Mouse (Mus musculus) midbrain, embryonic 12.5 days (tissue): Measurements from ENCODE around the gene Mrpl23. TPM values are rescaled to one million over a fixed set of nuclear protein-coding genes. Genes with fewer than 3 reads are reported as not detected.

Experiments
- ATAC-seq: fragments of 200-750 bp; cut with Nextera tagmentation; 2 replicates; pipeline ENCODE4 v1.8.0; 2017; ENCODE audit warnings: low read depth, moderate TSS enrichment, moderate library complexity; ENCODE audit not compliant: low FRiP score
- H3K27ac ChIP-seq: fragments of 300-500 bp; sonication (generic); replicated peaks from 2 replicates; pipeline ENCODE4 v1.5.1; 2016; ENCODE audit warnings: mild to moderate bottlenecking
- H3K27me3 ChIP-seq: fragments of 300-500 bp; sonication (generic); 2 replicates; pipeline ENCODE4 v1.6.1; 2016; ENCODE audit warnings: mild to moderate bottlenecking
- H3K36me3 ChIP-seq: fragments of 300-500 bp; sonication (generic); 2 replicates; pipeline ENCODE4 v1.6.1; 2016
- H3K4me1 ChIP-seq: fragments of 300-500 bp; sonication (generic); 2 replicates; pipeline ENCODE4 v1.6.1; 2016
- H3K4me2 ChIP-seq: fragments of 300-500 bp; sonication (generic); replicated peaks from 2 replicates; pipeline ENCODE4 v1.6.1; 2016; ENCODE audit warnings: mild to moderate bottlenecking, moderate library complexity
- H3K4me3 ChIP-seq: fragments of 300-500 bp; sonication (generic); 2 replicates; pipeline ENCODE4 v1.5.1; 2016; ENCODE audit warnings: mild to moderate bottlenecking
- H3K9ac ChIP-seq: fragments of 300-500 bp; sonication (generic); replicated peaks from 2 replicates; pipeline ENCODE4 v1.6.1; 2016; ENCODE audit warnings: mild to moderate bottlenecking, moderate library complexity
- H3K9me3 ChIP-seq: fragments of 300-500 bp; sonication (generic); 2 replicates; pipeline ENCODE4 v1.6.1; 2016; ENCODE audit warnings: mild to moderate bottlenecking
- WGBS: fragments of 180-500 bp; shearing (Covaris S2); methylation state at CpG from one replicate; pipeline ENCODE4 v1.1.7; 2016; 5-methylcytosine and 5-hydroxymethylcytosine counted together
- polyA plus RNA-seq: library from polyadenylated mRNA; unstranded; fragments of >200 nt; fragmentation: Nextera tagmentation; extraction: Ambion mirVana; gene quantifications from 2 replicates; pipeline ENCODE4 v1.2.1, GENCODE M21; 2016

Mrpl23 gene
- polyA plus RNA-seq, 1 experiment from 2014 or later, result 10.3 TPM

DNA sequence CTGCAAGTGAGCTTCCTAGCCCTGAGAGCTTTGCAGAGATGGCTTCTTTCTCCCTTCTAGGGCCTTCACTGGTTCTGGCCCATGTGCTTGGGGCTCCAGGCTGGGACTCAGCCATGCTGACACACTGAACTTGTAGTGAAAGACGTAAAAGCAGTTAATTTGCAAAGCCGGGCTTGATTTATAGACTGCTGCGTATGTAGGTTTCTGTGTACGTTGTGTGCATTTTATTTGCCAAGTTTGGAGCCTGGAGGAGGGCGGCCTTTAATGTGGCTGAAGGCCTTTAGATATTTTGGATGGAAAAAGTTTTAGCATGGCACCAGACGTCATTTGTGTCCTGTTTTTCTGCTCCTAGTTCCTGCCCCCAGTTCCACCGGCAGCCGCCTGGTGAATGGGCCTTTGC is 7.3 kb downstream of the Mrpl23 start:
- Histone ChIP-seq H3K4me3 (no peak overlapping the region), H3K9me3 (no peaks in the 10 kb centered on the region), H3K36me3 (peaks cover 9% of the 10 kb centered on the region), H3K9ac (no peak overlapping the region), H3K4me2 (no peak overlapping the region), H3K27me3 (no peaks in the 10 kb centered on the region; the same call in 1 of the 2 replicates), H3K4me1 (peaks cover 32% of the 10 kb centered on the region), H3K27ac (no peak overlapping the region)
- no peak for ATAC-seq
- WGBS, result 72% methylated on average over 8 of the region's 8 CpGs

- 0 out of 2 replicates have a peak overlapping the region, but pooled peaks have one; percentile 5 for H3K4me2 ChIP-seq
- peak overlapping the region; percentile 44; the same call in 1 of the 2 replicates for H3K9ac ChIP-seq
- peak overlapping the region; percentile 66 for H3K27ac ChIP-seq
- peaks cover 9% of the 10 kb centered on the region; the same call in 1 of the 2 replicates for H3K36me3 ChIP-seq
- no peaks in the 10 kb centered on the region; the same call in 1 of the 2 replicates for H3K27me3 ChIP-seq
- WGBS, result 21% methylated on average over 11 of the region's 11 CpGs
- peaks cover 29% of the 10 kb centered on the region for H3K4me1 ChIP-seq
- no peaks in the 10 kb centered on the region for H3K9me3 ChIP-seq
- no peak overlapping the region for H3K4me3 ChIP-seq
- ATAC-seq, result peak; percentile 51; the same call in 1 of the 2 replicates
Measured at GRCm38 (mm10) chr7:142542771-142543303, 10.4 kb downstream of the Mrpl23 start.

GRCm38 (mm10) chr7:142545967-142546366 is 13.5 kb downstream of the Mrpl23 start:
- H3K36me3 ChIP-seq, result peaks cover 5% of the 10 kb centered on the region; the same call in 1 of the 2 replicates
- 81% methylated on average over 7 of the region's 7 CpGs for whole genome bisulfite sequencing
- H3K4me3 ChIP-seq, result no peak overlapping the region
- no peaks in the 10 kb centered on the region for H3K9me3 ChIP-seq
- peaks cover 24% of the 10 kb centered on the region for H3K4me1 ChIP-seq
- H3K27ac ChIP-seq, result no peak overlapping the region
- no peak overlapping the region for H3K9ac ChIP-seq
- H3K4me2 ChIP-seq, result no peak overlapping the region
- H3K27me3 ChIP-seq, result no peaks in the 10 kb centered on the region; the same call in 1 of the 2 replicates
- no peak for ATAC-seq

DNA sequence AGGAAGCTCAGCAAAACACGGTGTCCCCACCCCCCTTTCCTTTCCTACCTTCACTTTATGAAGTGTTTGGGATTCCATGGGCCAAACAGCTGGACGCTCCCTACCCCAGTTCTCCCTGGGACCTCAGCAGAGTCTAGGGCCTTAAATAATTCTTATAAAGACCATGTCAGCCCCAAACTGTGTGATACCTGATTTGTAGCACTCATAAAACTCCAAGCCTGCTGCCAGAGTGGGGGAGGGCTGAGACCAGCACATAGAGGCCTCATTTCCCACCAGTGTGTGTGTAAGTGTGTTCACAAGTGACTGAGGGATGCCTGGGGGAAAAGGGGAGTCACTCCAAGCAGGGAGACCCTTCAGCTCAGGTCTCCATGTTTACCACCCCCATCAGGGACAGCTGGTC is 15.4 kb downstream of the Mrpl23 start:
- H3K36me3 ChIP-seq, result peaks cover 5% of the 10 kb centered on the region; the same call in 1 of the 2 replicates
- H3K27me3 ChIP-seq, result no peaks in the 10 kb centered on the region
- no peak overlapping the region for H3K9ac ChIP-seq
- no peak overlapping the region for H3K4me2 ChIP-seq
- H3K4me3 ChIP-seq, result no peak overlapping the region
- ATAC-seq, result no peak
- peaks cover 17% of the 10 kb centered on the region for H3K4me1 ChIP-seq
- WGBS, result 70% methylated on average over 2 of the region's 2 CpGs
- H3K9me3 ChIP-seq, result no peaks in the 10 kb centered on the region
- H3K27ac ChIP-seq, result no peak overlapping the region

- H3K9ac ChIP-seq, result no peak overlapping the region
- H3K36me3 ChIP-seq, result peaks cover 5% of the 10 kb centered on the region; the same call in 1 of the 2 replicates
- no peak for ATAC-seq
- H3K27ac ChIP-seq, result no peak overlapping the region
- no peak overlapping the region for H3K4me2 ChIP-seq
- no peak overlapping the region for H3K4me3 ChIP-seq
- peaks cover 18% of the 10 kb centered on the region; the same call in 1 of the 2 replicates for H3K4me1 ChIP-seq
- no peaks in the 10 kb centered on the region for H3K27me3 ChIP-seq
- 11% methylated on average over 6 of the region's 6 CpGs for WGBS
- no peaks in the 10 kb centered on the region for H3K9me3 ChIP-seq
Measured at GRCm38 (mm10) chr7:142548706-142549105, 16.2 kb downstream of the Mrpl23 start.

DNA sequence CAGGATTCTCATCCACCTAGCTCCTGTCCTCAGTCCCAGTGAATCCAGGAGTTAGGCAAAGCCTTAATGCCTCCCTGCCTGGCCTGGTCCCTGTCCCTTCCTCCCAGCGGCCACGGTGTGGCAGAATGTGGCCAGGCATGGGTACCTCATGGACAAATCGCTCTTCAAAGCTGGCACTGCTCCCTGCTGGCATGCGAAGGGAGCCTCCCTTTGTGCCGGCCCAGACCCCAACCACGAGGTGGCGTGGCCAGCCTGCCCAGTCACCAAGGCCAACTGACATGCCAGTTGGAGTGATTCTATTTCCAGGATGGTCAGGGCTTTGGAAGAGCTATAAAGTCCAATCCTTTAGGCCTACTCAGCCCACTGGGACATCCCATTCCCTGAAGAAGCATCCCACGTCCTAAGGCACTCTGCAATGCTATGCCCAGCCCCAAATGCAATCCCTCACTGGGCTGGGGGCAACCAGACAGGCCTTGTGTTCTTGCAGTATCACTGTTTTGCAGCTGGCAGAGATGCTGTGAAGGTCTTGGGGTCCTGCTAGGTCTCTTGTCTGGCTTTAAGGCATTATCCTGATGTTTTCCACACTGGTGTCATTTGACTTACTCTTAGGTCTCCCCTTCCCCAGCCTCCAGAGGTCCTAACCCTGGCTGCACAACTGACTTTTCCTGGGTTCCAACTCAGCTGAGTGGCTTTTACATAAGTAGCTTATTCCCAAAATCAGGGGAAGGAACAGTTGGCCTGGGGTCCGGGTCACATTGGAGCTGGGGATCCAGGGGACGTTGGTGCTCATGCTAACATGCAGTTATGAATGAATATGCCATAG is 17.7 kb downstream of the Mrpl23 start:
- no peak overlapping the region for H3K4me3 ChIP-seq
- H3K27ac ChIP-seq, result no peak overlapping the region
- no peak overlapping the region for H3K4me2 ChIP-seq
- H3K9ac ChIP-seq, result no peak overlapping the region
- no peaks in the 10 kb centered on the region for H3K9me3 ChIP-seq
- WGBS, result 87% methylated on average over 10 of the region's 10 CpGs
- peaks cover 4% of the 10 kb centered on the region; the same call in 1 of the 2 replicates for H3K36me3 ChIP-seq
- no peak for ATAC-seq
- H3K4me1 ChIP-seq, result peaks cover 30% of the 10 kb centered on the region; the same call in 1 of the 2 replicates
- no peaks in the 10 kb centered on the region for H3K27me3 ChIP-seq

DNA sequence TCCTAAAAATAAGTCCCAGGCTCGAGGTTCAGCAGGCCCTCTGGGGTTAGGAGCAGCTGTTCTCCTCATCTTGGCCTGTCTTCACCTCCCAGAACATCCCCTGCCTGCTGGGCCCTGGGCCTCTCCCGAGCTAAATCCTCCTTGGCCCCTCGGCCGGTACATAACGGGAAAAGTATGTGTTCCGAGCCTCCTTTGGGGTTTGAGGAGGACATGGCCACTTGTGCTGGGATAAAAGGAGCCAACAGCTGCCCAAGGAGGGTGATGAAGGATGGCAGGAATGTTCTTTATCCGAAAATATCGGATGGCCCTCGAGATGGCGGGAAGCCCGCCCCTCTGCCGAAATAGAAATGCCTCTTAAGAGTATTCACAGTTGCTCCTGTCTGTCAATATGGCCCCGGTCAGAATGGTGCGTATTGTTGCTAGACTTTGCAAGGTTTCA is 18.5 kb downstream of the Mrpl23 start:
- Histone ChIP-seq H3K9me3 (no peaks in the 10 kb centered on the region), H3K9ac (no peak overlapping the region), H3K4me1 (peaks cover 30% of the 10 kb centered on the region; the same call in 1 of the 2 replicates), H3K27me3 (0 out of 2 replicates have a peak, but pooled peaks cover 5% of the 10 kb centered on the region), H3K4me3 (no peak overlapping the region), H3K36me3 (no peaks in the 10 kb centered on the region), H3K4me2 (no peak overlapping the region), H3K27ac (no peak overlapping the region)
- WGBS, result 85% methylated on average over 14 of the region's 14 CpGs
- ATAC-seq, result no peak

DNA sequence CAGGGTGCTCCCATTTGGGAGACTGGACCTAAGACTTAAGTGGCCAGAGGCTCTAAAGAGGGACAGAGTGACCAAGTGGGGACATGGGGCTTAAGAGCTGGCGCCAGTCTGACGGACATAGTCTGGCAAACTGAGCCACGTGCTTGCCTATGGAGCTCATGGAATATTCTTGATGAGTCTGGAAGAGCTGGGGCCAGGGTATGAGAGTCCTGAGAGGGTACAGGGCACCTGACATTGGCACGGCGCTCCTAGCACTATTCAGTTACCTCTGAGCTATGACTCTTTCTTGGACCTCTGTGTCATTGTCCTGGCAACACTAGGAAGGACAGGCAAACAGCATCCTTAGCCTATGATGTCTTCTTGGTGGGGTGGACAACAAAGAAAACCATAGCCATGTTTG is 19.2 kb downstream of the Mrpl23 start:
- 91% methylated on average over 5 of the region's 5 CpGs for WGBS
- Histone ChIP-seq H3K27me3 (0 out of 2 replicates have a peak, but pooled peaks cover 5% of the 10 kb centered on the region), H3K36me3 (no peaks in the 10 kb centered on the region), H3K9ac (no peak overlapping the region), H3K4me2 (no peak overlapping the region), H3K27ac (no peak overlapping the region), H3K4me1 (peaks cover 30% of the 10 kb centered on the region; the same call in 1 of the 2 replicates), H3K9me3 (no peaks in the 10 kb centered on the region), H3K4me3 (no peak overlapping the region)
- no peak for ATAC-seq

GRCm38 (mm10) chr7:142552591-142553416 is 20.3 kb downstream of the Mrpl23 start:
- Histone ChIP-seq H3K4me3 (no peak overlapping the region), H3K4me2 (no peak overlapping the region), H3K4me1 (peaks cover 33% of the 10 kb centered on the region; the same call in 1 of the 2 replicates), H3K9ac (no peak overlapping the region), H3K27me3 (0 out of 2 replicates have a peak, but pooled peaks cover 5% of the 10 kb centered on the region), H3K36me3 (no peaks in the 10 kb centered on the region), H3K27ac (0 out of 2 replicates have a peak overlapping the region, but pooled peaks have one; percentile 6), H3K9me3 (no peaks in the 10 kb centered on the region)
- WGBS, result 56% methylated on average over 13 of the region's 13 CpGs
- no peak for ATAC-seq

GRCm38 (mm10) chr7:142553417-142554335 is 21.2 kb downstream of the Mrpl23 start:
- no peak overlapping the region for H3K4me2 ChIP-seq
- no peak for ATAC-seq
- H3K4me1 ChIP-seq, result peaks cover 29% of the 10 kb centered on the region; the same call in 1 of the 2 replicates
- H3K9ac ChIP-seq, result no peak overlapping the region
- H3K9me3 ChIP-seq, result no peaks in the 10 kb centered on the region
- WGBS, result 47% methylated on average over 11 of the region's 11 CpGs
- H3K27me3 ChIP-seq, result 0 out of 2 replicates have a peak, but pooled peaks cover 5% of the 10 kb centered on the region
- H3K36me3 ChIP-seq, result no peaks in the 10 kb centered on the region
- H3K27ac ChIP-seq, result 0 out of 2 replicates have a peak overlapping the region, but pooled peaks have one; percentile 25
- H3K4me3 ChIP-seq, result no peak overlapping the region
